Mouse (Mus musculus) G1E (cell line): Measurements from ENCODE around the gene Eftud2. TPM values are rescaled to one million over a fixed set of nuclear protein-coding genes. Genes with fewer than 3 reads are reported as not detected.

ENCODE experiments used
- ATAC-seq: 2 replicates; pipeline ENCODE4 v1.8.0; 2016; ENCODE audit warnings: mild to moderate bottlenecking; ENCODE audit not compliant: insufficient number of reproducible peaks, poor library complexity, low FRiP score, severe bottlenecking; ENCODE audit errors: extremely low read depth
- DNase-seq: peaks from one replicate; pipeline ENCODE4 v3.0.0; 2012; ENCODE audit warnings: low spot score
- H3K27me3 ChIP-seq: 2 replicates; pipeline ENCODE4 v1.6.1; 2012; ENCODE audit warnings: mild to moderate bottlenecking, low read length, inconsistent platforms; ENCODE audit not compliant: insufficient read depth
- H3K36me3 ChIP-seq: replicated peaks from 2 replicates; pipeline ENCODE3; 2012; ENCODE audit warnings: mild to moderate bottlenecking, inconsistent platforms
- H3K4me1 ChIP-seq: 2 replicates; pipeline ENCODE4 v1.6.1; 2012; ENCODE audit warnings: low read depth, low read length, inconsistent platforms, mixed read lengths; ENCODE audit not compliant: insufficient read depth
- H3K4me3 ChIP-seq: 2 replicates; pipeline ENCODE4 v1.5.1; 2012; ENCODE audit warnings: low read depth, mild to moderate bottlenecking, inconsistent platforms, low read length, moderate library complexity, mixed read lengths
- H3K9me3 ChIP-seq: replicated peaks from 2 replicates; pipeline ENCODE4 v1.6.1; 2012; ENCODE audit warnings: inconsistent platforms
- GATA1 ChIP-seq: IDR thresholded peaks from 2 replicates; pipeline ENCODE4 v1.6.1; 2012; ENCODE audit warnings: borderline replicate concordance, low read length, inconsistent platforms, mixed read lengths
- POLR2AphosphoS5 ChIP-seq: IDR thresholded peaks from 2 replicates; pipeline ENCODE4 v1.6.1; 2012; ENCODE audit warnings: low read depth, low read length, inconsistent platforms; ENCODE audit not compliant: insufficient replicate concordance
- polyA plus RNA-seq: library from polyadenylated mRNA; stranded (reverse); fragments of >175 nt; gene quantifications from 2 replicates; pipeline ENCODE4 v1.2.3, GENCODE M21; 2012
- total RNA-seq, 2 experiments: library from RNA; stranded (forward) in 1 of 2; stranded (reverse) in 1 of 2; fragments of 200-1000 nt in 1 of 2; fragments of >200 nt in 1 of 2; fragmentation: Nextera tagmentation in 1 of 2; gene quantifications; 2 replicates each; pipeline ENCODE4 v1.2.3; 2014 to 2017

Eftud2 gene
- total and polyA plus RNA-seq, 3 experiments = 109 to 335 (median 171) TPM

- H3K27me3 ChIP-seq = peaks cover 27% of the 10 kb centered on the region
These were observed 88.9 kb downstream of the Eftud2 start for GRCm38 (mm10) chr11:102791682-102792445.

More at GRCm38 (mm10) chr11:102791682-102792445, 88.9 kb downstream of the Eftud2 start:
- Histone ChIP-seq H3K9me3 (no peaks in the 10 kb centered on the region), H3K4me3 (no peak overlapping the region), H3K4me1 (peaks cover 3% of the 10 kb centered on the region; the same call in 1 of the 2 replicates), H3K36me3 (no peaks in the 10 kb centered on the region)
- DNase-seq (no peak), ATAC-seq (no peak)
- TF ChIP-seq POLR2AphosphoS5 (no peak), GATA1 (no peak)

Other genes with a start within 250 kb of the Eftud2 start
- not detected in 2 replicates for gene Meioc, start 217.3 kb downstream of the Eftud2 start, total RNA-seq (2014; fragmentation: Nextera tagmentation)
- gene Meioc, start 217.3 kb downstream of the Eftud2 start, total RNA-seq (2017) = 0.05 TPM in 1 of 2 replicates, not detected in the other
- gene Meioc, start 217.3 kb downstream of the Eftud2 start, polyA plus RNA-seq = not detected in 2 replicates
- gene Ccdc43, start 183.2 kb downstream of the Eftud2 start, total RNA-seq (2014; fragmentation: Nextera tagmentation) = 27.3 and 32.0 TPM in 2 replicates
- gene Ccdc43, start 183.2 kb downstream of the Eftud2 start, total RNA-seq (2017) = 38.7 and 43.6 TPM in 2 replicates
- gene Ccdc43, start 183.2 kb downstream of the Eftud2 start, polyA plus RNA-seq = 8.4 and 10.5 TPM in 2 replicates
- not detected in 2 replicates for gene Adam11, start 119.5 kb downstream of the Eftud2 start, total RNA-seq (2014; fragmentation: Nextera tagmentation)
- gene Adam11, start 119.5 kb downstream of the Eftud2 start, total RNA-seq (2017) = 0.06 and 0.22 TPM in 2 replicates
- not detected in 2 replicates for gene Adam11, start 119.5 kb downstream of the Eftud2 start, polyA plus RNA-seq
- not detected in 2 replicates for gene Gjc1, start 61.3 kb downstream of the Eftud2 start, total RNA-seq (2014; fragmentation: Nextera tagmentation)
- gene Gjc1, start 61.3 kb downstream of the Eftud2 start, total RNA-seq (2017) = 0.11 and 0.12 TPM in 2 replicates
- not detected in 2 replicates for gene Gjc1, start 61.3 kb downstream of the Eftud2 start, polyA plus RNA-seq
- not detected in 2 replicates for gene Higd1b, start 45.1 kb downstream of the Eftud2 start, total RNA-seq (2014; fragmentation: Nextera tagmentation)
- not detected in 2 replicates for gene Higd1b, start 45.1 kb downstream of the Eftud2 start, total RNA-seq (2017)
- gene Higd1b, start 45.1 kb downstream of the Eftud2 start, polyA plus RNA-seq = not detected in 2 replicates
- 0.87 TPM in 1 of 2 replicates, not detected in the other for gene Ccdc103, start 219 bp upstream of the Eftud2 start, total RNA-seq (2014; fragmentation: Nextera tagmentation)
- 0.23 and 0.87 TPM in 2 replicates for gene Ccdc103, start 219 bp upstream of the Eftud2 start, total RNA-seq (2017)
- gene Ccdc103, start 219 bp upstream of the Eftud2 start, polyA plus RNA-seq = 0.09 TPM in 1 of 2 replicates, not detected in the other
- not detected in 2 replicates for gene Fam187a, start 4.2 kb upstream of the Eftud2 start, total RNA-seq (2014; fragmentation: Nextera tagmentation)
- 0.16 TPM in 1 of 2 replicates, not detected in the other for gene Fam187a, start 4.2 kb upstream of the Eftud2 start, total RNA-seq (2017)
- not detected in 2 replicates for gene Fam187a, start 4.2 kb upstream of the Eftud2 start, polyA plus RNA-seq
- not detected in 2 replicates for gene Gfap, start 19.9 kb upstream of the Eftud2 start, total RNA-seq (2014; fragmentation: Nextera tagmentation)
- gene Gfap, start 19.9 kb upstream of the Eftud2 start, total RNA-seq (2017) = 0.06 TPM in 1 of 2 replicates, not detected in the other
- not detected in 2 replicates for gene Gfap, start 19.9 kb upstream of the Eftud2 start, polyA plus RNA-seq
- gene Kif18b, start 44.1 kb upstream of the Eftud2 start, total RNA-seq (2014; fragmentation: Nextera tagmentation) = 58.4 and 76.2 TPM in 2 replicates
- gene Kif18b, start 44.1 kb upstream of the Eftud2 start, total RNA-seq (2017) = 25.5 and 28.1 TPM in 2 replicates
- gene Kif18b, start 44.1 kb upstream of the Eftud2 start, polyA plus RNA-seq = 35.3 and 42.6 TPM in 2 replicates
- not detected in 2 replicates for gene C1ql1, start 65.7 kb upstream of the Eftud2 start, total RNA-seq (2014; fragmentation: Nextera tagmentation)
- not detected in 2 replicates for gene C1ql1, start 65.7 kb upstream of the Eftud2 start, total RNA-seq (2017)
- not detected in 2 replicates for gene C1ql1, start 65.7 kb upstream of the Eftud2 start, polyA plus RNA-seq
- 54.2 and 83.8 TPM in 2 replicates for gene Nmt1, start 147.2 kb upstream of the Eftud2 start, total RNA-seq (2014; fragmentation: Nextera tagmentation)
- gene Nmt1, start 147.2 kb upstream of the Eftud2 start, total RNA-seq (2017) = 40.0 and 51.2 TPM in 2 replicates
- 5.9 and 9.2 TPM in 2 replicates for gene Nmt1, start 147.2 kb upstream of the Eftud2 start, polyA plus RNA-seq
- 87.1 and 95.3 TPM in 2 replicates for gene Dcakd, start 147.3 kb upstream of the Eftud2 start, total RNA-seq (2014; fragmentation: Nextera tagmentation)
- 31.1 and 36.4 TPM in 2 replicates for gene Dcakd, start 147.3 kb upstream of the Eftud2 start, total RNA-seq (2017)
- gene Dcakd, start 147.3 kb upstream of the Eftud2 start, polyA plus RNA-seq = 191 and 199 TPM in 2 replicates
- not detected in 2 replicates for gene Plcd3, start 220.7 kb upstream of the Eftud2 start, total RNA-seq (2014; fragmentation: Nextera tagmentation)
- gene Plcd3, start 220.7 kb upstream of the Eftud2 start, total RNA-seq (2017) = 0.06 and 0.11 TPM in 2 replicates
- not detected in 2 replicates for gene Plcd3, start 220.7 kb upstream of the Eftud2 start, polyA plus RNA-seq
- gene Acbd4, start 220.7 kb upstream of the Eftud2 start, total RNA-seq (2014; fragmentation: Nextera tagmentation) = 16.9 and 32.7 TPM in 2 replicates
- gene Acbd4, start 220.7 kb upstream of the Eftud2 start, total RNA-seq (2017) = 11.9 and 19.2 TPM in 2 replicates
- 22.1 and 23.2 TPM in 2 replicates for gene Acbd4, start 220.7 kb upstream of the Eftud2 start, polyA plus RNA-seq
- 13.2 and 16.6 TPM in 2 replicates for gene Hexim1, start 235.2 kb upstream of the Eftud2 start, total RNA-seq (2014; fragmentation: Nextera tagmentation)
- 36.7 and 39.4 TPM in 2 replicates for gene Hexim1, start 235.2 kb upstream of the Eftud2 start, total RNA-seq (2017)
- gene Hexim1, start 235.2 kb upstream of the Eftud2 start, polyA plus RNA-seq = 21.2 and 25.7 TPM in 2 replicates